Mouse (Mus musculus): ENCODE results near the gene Nsun2. TPM values are rescaled to one million over a fixed set of nuclear protein-coding genes. Genes with fewer than 3 reads are reported as not detected.

The Nsun2 gene
- polyA plus RNA-seq, 1 experiment from 2014 or later: 126 TPM

- DNase-seq (ENCODE audit: low spot score): no peak
Measured at GRCm38 (mm10) chr13:69673921-69674618, 140.5 kb downstream of the Nsun2 start.

Other genes starting within 250 kb of the Nsun2 start
- 3.7 and 5.4 TPM in 2 replicates for gene Tent4a, start 871 bp downstream of the Nsun2 start, polyA plus RNA-seq (2015; fragmentation: Nextera tagmentation; extraction: Ambion mirVana)
- gene Srd5a1, start 77.7 kb downstream of the Nsun2 start, polyA plus RNA-seq (2015; fragmentation: Nextera tagmentation; extraction: Ambion mirVana): 7.6 and 8.4 TPM in 2 replicates
- 0.18 and 0.26 TPM in 2 replicates for gene Ube2ql1, start 206.1 kb downstream of the Nsun2 start, polyA plus RNA-seq (2015; fragmentation: Nextera tagmentation; extraction: Ambion mirVana)